Mouse (Mus musculus) kidney, adult 2 months (tissue): ENCODE results near the gene Selenom.

Experiments
- CTCF ChIP-seq: fragments of 200-500 bp; conservative IDR thresholded peaks from 2 replicates; pipeline ENCODE4 v1.5.1; 2011; ENCODE audit warnings: low read depth, mild to moderate bottlenecking, control low read depth, low read length, moderate library complexity, mixed read lengths; ENCODE audit not compliant: insufficient read depth, insufficient read length
- POLR2A ChIP-seq: fragments of 200-500 bp; IDR thresholded peaks from one replicate; pipeline ENCODE4 v1.6.1; 2011; ENCODE audit warnings: low read depth, low read length, control low read depth

DNA sequence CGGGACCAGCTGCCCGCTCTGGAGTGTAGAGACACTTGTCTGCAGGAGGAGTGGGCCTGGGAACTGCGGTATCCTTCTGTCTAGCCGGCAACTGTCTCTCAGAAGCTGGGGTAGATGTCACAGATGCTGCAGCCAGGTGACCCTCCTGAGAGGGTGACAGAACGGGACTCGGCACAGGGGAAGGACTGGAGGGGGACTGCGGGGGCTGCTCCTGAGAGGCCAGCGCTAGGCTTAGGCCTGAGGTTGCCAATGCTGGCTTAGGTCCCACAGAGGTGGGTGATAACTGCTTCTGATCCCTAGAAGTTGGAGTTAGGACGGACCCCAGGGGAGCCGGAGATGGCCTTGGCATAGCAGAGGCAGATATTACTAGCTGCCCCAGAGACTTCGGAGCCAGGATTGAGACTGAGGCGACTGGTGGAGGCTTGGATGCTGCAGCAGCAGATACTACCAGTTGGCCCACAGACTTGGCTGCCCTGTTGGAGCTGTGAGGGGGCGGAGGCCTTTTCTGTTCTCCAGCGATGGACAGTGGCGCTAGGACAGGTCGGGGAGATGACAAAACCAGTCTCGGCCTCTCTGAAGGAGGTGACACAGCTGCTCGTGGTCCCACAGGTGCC is 11.9 kb upstream of the Selenom start:
- TF ChIP-seq CTCF (no peak), POLR2A (no peak)
